Mouse (Mus musculus) neural tube, postnatal 0 days (tissue): ENCODE measurements around the gene Osbpl10. TPM values are rescaled to one million over a fixed set of nuclear protein-coding genes. Genes with fewer than 3 reads are reported as not detected.

Source experiments
- polyA plus RNA-seq: library from polyadenylated mRNA; unstranded; fragments of >200 nt; fragmentation: Nextera tagmentation; extraction: Ambion mirVana; gene quantifications from 2 replicates; pipeline ENCODE4 v1.2.1, GENCODE M21; 2015

Gene Osbpl10
- polyA plus RNA-seq, result 4.2 and 5.1 TPM in 2 replicates

DNA sequence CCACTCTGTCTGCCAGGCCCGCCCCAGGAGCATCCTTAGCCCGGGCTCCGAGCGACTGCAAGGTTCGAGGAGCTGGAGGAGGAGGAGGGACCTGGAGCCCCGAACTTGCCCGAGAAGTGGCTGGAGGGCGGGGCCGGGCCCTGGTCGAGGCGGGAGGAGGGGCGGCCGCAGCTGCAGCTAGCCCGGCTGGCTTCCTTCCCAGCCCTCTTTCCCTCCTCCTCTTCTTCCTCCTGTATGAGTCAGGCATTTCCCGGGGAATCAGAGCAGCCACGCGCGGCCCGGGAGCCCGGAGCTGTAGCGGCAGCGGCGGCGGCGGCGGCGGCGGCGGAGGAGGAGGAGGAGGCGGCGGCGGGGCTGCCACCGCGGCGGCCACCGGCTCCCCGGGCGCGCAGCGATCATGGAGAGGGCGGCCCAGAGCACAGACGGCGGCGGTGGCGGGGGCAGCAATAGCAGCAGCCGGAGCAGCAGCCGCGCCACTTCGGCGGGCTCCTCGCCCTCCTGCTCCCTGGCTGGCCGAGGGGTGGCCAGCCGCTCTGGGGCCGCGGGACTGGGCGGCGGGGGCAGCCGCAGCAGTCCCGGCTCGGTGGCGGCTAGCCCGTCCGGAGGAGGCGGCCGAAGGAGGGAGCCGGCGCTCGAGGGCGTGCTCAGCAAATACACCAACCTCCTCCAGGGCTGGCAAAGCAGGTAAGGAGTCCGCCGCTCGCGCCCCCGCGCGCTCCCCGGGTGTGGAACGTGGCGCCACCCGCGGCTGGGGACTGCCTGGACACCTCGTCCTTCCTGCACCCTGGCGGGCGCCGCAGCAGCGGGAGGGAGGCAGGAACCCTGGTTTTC, at the start of gene Osbpl10:
Gene Osbpl10 (plus strand): TSS at position 289 of the 831 bp plus-strand sequence.

DNA sequence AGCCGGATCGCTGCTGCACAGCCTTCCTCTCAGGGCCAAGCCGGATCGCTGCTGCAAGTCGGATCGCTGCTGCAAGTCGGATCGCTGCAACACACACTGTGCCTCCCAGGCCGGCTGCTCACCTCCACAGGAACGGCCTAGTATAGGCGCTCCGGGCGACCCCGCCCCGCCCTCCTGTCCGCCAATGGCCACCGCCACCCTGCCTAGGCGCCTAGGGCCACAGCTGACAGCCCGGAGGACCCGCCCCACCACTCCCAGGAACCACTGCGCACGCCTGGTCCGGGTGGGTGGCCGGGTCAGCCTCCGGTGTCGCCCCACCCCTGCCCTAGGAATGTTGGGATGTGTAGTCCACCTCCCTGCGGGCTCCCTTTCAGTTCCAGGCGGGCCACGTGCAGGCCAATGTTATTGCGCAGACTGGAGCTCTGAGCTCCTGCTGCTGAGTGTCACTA, 44.6 kb upstream of the Osbpl10 start, which contains the start of gene Gpd1l:
Gene Gpd1l (minus strand): TSS at position 265 of the 449 bp plus-strand sequence.

DNA sequence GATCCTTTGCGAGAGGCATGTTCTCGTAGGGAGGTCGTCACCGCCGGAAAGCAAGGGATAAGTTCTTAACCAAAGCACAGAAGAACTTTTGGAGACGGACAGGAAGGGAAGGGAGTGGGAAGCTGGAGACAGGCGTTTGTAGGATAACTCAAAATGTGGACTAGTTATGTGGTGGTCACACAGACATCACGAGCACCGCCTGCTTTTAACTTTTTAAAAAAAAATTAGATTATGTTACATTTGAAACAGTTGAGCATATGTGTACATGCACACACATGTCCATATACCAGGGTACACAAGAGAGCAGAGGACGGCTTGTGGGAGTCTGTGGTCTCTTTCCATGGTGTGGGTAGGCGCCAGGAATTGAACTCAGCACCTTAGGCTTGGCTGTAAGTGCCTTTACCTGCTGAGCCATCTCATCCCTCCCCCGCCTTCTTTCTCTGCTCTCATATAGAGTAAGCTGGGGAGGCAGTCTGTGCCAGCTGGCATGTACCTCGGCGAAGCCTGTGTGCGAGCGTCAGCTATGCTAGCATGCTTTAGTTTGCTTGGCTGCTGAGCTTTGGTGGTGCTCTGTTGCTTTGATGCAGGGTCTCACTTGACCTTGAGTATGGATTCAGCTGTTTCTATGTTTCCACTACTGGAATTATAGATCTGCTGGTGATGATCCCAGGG, 4.5 kb downstream of the Osbpl10 start, which contains the start of gene Rps27rt:
Gene Rps27rt (minus strand): TSS at position 51 of the 672 bp plus-strand sequence.

Other genes starting within 250 kb of the Osbpl10 start
- gene Cmtm6, start 247.5 kb upstream of the Osbpl10 start, polyA plus RNA-seq, result 22.8 and 22.9 TPM in 2 replicates
- 12.8 and 14.7 TPM in 2 replicates for gene Cmtm7, start 196.7 kb upstream of the Osbpl10 start, polyA plus RNA-seq
- gene Cmtm8, start 134.4 kb upstream of the Osbpl10 start, polyA plus RNA-seq, result 6.5 and 7.5 TPM in 2 replicates
- gene Gpd1l, start 44.6 kb upstream of the Osbpl10 start, polyA plus RNA-seq, result 39.6 and 42.4 TPM in 2 replicates
- gene Rps27rt, start 4.2 kb downstream of the Osbpl10 start, polyA plus RNA-seq, result 235 and 316 TPM in 2 replicates